Mouse (Mus musculus) midbrain, embryonic 14.5 days (tissue): ENCODE measurements around the gene Ankrd28. TPM values are rescaled to one million over a fixed set of nuclear protein-coding genes. Genes with fewer than 3 reads are reported as not detected.
A peak's percentile ranks its signal among the peaks of the same experiment; 100 is the strongest.

Source experiments
- ATAC-seq: fragments of 200-750 bp; cut with Nextera tagmentation; 2 replicates; pipeline ENCODE4 v1.8.0; 2017; ENCODE audit warnings: moderate number of reproducible peaks, moderate library complexity; ENCODE audit not compliant: low FRiP score, low TSS enrichment
- DNase-seq: peaks from one replicate; pipeline ENCODE4 v3.0.0-alpha.2; 2015
- H3K27ac ChIP-seq: fragments of 300-500 bp; sonication (generic); replicated peaks from 2 replicates; pipeline ENCODE4 v1.5.1; 2014; ENCODE audit warnings: mild to moderate bottlenecking, low read depth, low read length, moderate library complexity
- H3K27me3 ChIP-seq: fragments of 300-500 bp; sonication (generic); 2 replicates; pipeline ENCODE4 v1.6.1; 2014; ENCODE audit warnings: low read length, control low read depth, mixed read lengths; ENCODE audit not compliant: control insufficient read depth, insufficient read depth
- H3K36me3 ChIP-seq: fragments of 300-500 bp; sonication (generic); 2 replicates; pipeline ENCODE4 v1.6.1; 2014; ENCODE audit warnings: low read length, control low read depth; ENCODE audit not compliant: control insufficient read depth, insufficient read depth
- H3K4me1 ChIP-seq: fragments of 300-500 bp; sonication (generic); 2 replicates; pipeline ENCODE4 v1.6.1; 2014; ENCODE audit warnings: mild to moderate bottlenecking, antibody characterized with exemption, low read length, control low read depth; ENCODE audit not compliant: control insufficient read depth, insufficient read depth
- H3K4me2 ChIP-seq: fragments of 300-500 bp; sonication (generic); 2 replicates; pipeline ENCODE4 v1.6.1; 2014; ENCODE audit warnings: mild to moderate bottlenecking, low read length, moderate library complexity
- H3K4me3 ChIP-seq: fragments of 300-500 bp; sonication (generic); replicated peaks from 2 replicates; pipeline ENCODE4 v1.5.1; 2014; ENCODE audit warnings: low read depth, low read length
- H3K9ac ChIP-seq: fragments of 300-500 bp; sonication (generic); replicated peaks from 2 replicates; pipeline ENCODE4 v1.6.1; 2014; ENCODE audit warnings: mild to moderate bottlenecking, low read length, moderate library complexity
- H3K9me3 ChIP-seq: fragments of 300-500 bp; sonication (generic); 2 replicates; pipeline ENCODE4 v1.6.1; 2016; ENCODE audit warnings: low read length, control low read depth, mixed read lengths; ENCODE audit not compliant: control insufficient read depth
- WGBS: fragments of 180-500 bp; shearing (Covaris S2); extraction: QIAGEN DNeasy Blood & Tissue Kit; methylation state at CpG from one replicate; pipeline ENCODE4 v1.1.7; 2014; 5-methylcytosine and 5-hydroxymethylcytosine counted together
- polyA plus RNA-seq: library from polyadenylated mRNA; unstranded; fragments of >200 nt; fragmentation: Nextera tagmentation; extraction: Ambion mirVana; gene quantifications from 2 replicates; pipeline ENCODE4 v1.2.1, GENCODE M21; 2014

Gene Ankrd28
- polyA plus RNA-seq, 1 experiment from 2014 or later: 15.3 TPM

DNA sequence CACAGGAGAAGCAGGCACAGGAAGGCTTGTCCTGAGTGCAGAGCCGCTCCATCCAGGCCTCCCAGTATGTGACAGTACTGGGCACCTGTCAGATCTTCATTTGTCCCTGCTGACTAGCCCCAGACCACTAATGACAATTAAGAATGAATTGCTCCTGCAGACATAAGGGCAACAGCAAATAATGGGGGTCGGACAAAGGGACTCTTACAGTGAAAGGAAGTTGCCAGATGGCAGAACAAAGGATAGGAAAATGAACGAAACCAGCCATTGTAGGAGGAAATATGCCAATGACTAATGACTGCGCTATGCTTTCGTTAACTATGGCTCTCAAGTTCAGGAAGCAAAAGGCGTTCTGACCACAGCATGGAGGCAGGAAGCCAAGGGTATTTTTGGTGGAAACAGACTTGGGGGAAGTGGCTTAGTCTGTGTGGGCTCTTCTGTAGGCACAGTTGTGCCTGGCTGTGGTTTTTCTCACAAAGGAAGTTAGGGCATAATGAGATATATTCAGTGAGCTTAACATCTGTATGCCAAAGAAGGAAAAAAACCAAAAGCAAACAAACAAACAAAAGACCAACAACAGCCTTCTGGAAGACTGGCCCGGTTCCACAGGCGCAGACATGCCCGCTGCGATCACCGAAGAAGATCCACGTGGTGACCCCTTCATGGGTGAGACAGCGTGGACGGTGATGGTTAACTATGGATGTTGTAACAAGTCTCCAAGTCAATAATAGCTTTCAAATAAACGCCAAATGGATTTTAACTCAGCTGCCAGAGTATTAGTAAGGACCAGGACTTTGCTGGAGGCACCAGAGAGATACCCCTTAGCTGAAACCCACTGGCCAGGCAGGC is 160.6 kb downstream of the Ankrd28 start:
- 72% methylated on average over 15 of the region's 15 CpGs for WGBS
- H3K4me1 ChIP-seq: no peaks in the 10 kb centered on the region

DNA sequence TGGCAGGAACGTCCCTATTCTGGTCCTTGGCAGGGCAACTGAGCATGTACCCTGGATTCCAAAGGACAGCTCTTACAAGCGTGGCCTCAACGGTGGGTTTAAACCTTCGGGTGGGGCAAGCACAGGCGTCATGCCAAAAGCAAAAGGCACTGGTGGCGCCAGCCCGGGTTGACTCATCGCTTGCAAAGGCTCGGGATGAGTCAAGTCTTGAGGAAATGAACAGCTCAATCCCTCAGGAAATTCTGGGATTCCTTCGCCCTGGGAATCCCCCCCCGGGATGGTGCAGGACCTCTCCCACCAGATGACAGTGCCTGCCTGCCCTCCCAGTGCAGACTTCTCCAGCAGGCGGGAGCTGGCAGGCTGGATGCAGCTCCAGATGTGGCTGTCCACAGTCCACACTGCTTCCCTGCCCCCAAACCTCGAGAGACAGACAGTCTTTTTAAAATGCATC is 161.3 kb downstream of the Ankrd28 start:
- DNase-seq (no peak), ATAC-seq (no peak)
- H3K27me3 ChIP-seq: no peaks in the 10 kb centered on the region
- H3K27ac ChIP-seq: peak overlapping the region; percentile 42; the same call in 1 of the 2 replicates
- no peak overlapping the region for H3K9ac ChIP-seq
- H3K36me3 ChIP-seq: peaks cover 5% of the 10 kb centered on the region; the same call in 1 of the 2 replicates
- no peak overlapping the region for H3K4me2 ChIP-seq
- H3K4me1 ChIP-seq: peaks cover 5% of the 10 kb centered on the region; the same call in 1 of the 2 replicates
- H3K9me3 ChIP-seq: no peaks in the 10 kb centered on the region
- no peak overlapping the region for H3K4me3 ChIP-seq
- WGBS: 75% methylated on average over 13 of the region's 13 CpGs

More for the DNA sequence above, 160.6 kb downstream of the Ankrd28 start:
- ATAC-seq: no peak
- H3K4me3 ChIP-seq: no peak overlapping the region
- no peaks in the 10 kb centered on the region for H3K27me3 ChIP-seq
- H3K27ac ChIP-seq: peak overlapping the region; percentile 42; the same call in 1 of the 2 replicates
- H3K9me3 ChIP-seq: no peaks in the 10 kb centered on the region
- no peak overlapping the region for H3K4me2 ChIP-seq
- DNase-seq: peak; percentile 49
- H3K9ac ChIP-seq: no peak overlapping the region
- H3K36me3 ChIP-seq: peaks cover 5% of the 10 kb centered on the region; the same call in 1 of the 2 replicates

DNA sequence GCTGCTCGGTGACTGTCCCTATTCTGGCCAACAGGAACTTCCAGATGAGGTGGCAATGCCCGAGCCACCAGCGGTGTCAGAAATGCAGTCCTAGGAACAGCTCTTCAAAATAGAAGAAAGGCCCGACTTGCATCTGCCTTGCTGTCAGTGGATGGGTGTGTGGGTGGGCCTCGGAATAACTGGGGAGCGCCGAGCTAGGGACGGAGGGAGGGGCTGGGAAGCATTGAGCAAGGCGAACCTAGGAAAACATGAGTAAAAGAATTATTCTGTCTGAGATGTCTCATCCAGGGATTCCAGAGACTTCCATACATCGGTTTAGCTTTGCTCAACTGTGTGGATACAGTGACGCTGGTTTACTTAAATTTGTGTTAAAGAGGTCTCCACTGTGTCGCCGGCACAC is 162.1 kb downstream of the Ankrd28 start:
- WGBS: 90% methylated on average over 13 of the region's 13 CpGs
- ATAC-seq: no peak
- no peak overlapping the region for H3K9ac ChIP-seq

DNA sequence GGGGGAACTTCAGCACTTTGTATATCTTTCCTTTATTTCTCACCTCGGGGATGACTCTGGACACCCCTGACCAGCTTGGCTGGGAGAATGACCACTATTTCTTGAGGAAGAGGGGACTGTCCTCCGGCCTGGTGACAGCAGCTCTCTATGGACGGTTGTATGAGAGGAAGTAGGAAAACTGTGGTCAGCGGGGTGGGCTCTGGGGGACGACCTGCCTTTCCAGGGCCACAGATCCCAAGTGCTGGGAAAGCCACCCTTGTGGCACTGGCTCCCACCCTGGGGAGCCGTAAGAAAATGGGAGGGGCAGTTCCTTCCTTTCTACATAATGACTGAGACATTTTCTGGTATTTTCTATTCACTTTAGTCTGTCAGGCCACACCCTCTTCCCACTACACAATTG is 162.7 kb downstream of the Ankrd28 start:
- ATAC-seq: no peak
- H3K9ac ChIP-seq: no peak overlapping the region
- H3K27me3 ChIP-seq: no peaks in the 10 kb centered on the region
- peaks cover 10% of the 10 kb centered on the region for H3K4me1 ChIP-seq
- H3K4me2 ChIP-seq: no peak overlapping the region
- H3K9me3 ChIP-seq: no peaks in the 10 kb centered on the region
- H3K27ac ChIP-seq: no peak overlapping the region
- H3K4me3 ChIP-seq: no peak overlapping the region
- DNase-seq: no peak
- WGBS: 88% methylated on average over 6 of the region's 6 CpGs
- peaks cover 5% of the 10 kb centered on the region; the same call in 1 of the 2 replicates for H3K36me3 ChIP-seq

More for the DNA sequence above, 162.1 kb downstream of the Ankrd28 start:
- H3K4me2 ChIP-seq: no peak overlapping the region
- H3K36me3 ChIP-seq: peaks cover 5% of the 10 kb centered on the region; the same call in 1 of the 2 replicates
- DNase-seq: no peak
- H3K27ac ChIP-seq: no peak overlapping the region
- H3K4me3 ChIP-seq: no peak overlapping the region
- no peaks in the 10 kb centered on the region for H3K9me3 ChIP-seq
- peaks cover 5% of the 10 kb centered on the region; the same call in 1 of the 2 replicates for H3K4me1 ChIP-seq
- no peaks in the 10 kb centered on the region for H3K27me3 ChIP-seq

DNA sequence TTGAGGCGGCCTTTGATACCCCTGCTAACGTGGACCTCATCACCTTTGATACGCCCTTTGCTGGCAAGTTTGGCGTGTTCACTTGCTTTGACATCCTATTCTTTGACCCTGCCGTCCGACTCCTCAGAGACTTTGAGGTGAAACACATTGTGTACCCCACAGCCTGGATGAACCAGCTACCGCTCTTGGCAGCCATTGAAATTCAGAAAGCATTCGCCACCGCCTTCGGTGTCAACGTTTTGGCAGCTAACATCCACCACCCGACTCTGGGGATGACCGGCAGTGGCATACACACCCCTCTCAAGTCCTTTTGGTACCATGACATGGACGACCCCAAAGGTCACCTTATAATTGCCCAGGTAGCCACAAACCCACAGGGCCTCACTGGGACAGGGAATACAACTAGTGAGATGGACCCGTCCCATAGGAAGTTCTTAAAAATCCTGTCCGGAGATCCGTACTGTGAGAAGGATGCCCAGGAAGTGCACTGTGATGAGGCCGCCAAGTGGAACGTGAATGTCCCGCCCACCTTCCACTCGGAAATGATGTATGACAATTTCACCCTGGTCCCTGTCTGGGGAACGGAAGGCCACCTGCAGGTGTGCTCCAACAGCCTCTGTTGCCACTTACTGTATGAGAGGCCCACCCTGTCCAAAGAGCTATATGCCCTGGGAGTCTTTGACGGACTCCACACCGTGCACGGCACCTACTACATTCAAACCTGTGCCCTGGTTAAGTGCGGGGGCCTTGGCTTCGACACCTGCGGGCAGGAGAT is 163.3 kb downstream of the Ankrd28 start:
- 95% methylated on average over 28 of the region's 28 CpGs for WGBS
- ATAC-seq (no peak), DNase-seq (no peak)
- Histone ChIP-seq H3K9me3 (no peaks in the 10 kb centered on the region), H3K36me3 (peaks cover 5% of the 10 kb centered on the region; the same call in 1 of the 2 replicates), H3K27me3 (no peaks in the 10 kb centered on the region), H3K4me2 (no peak overlapping the region), H3K27ac (no peak overlapping the region), H3K4me3 (no peak overlapping the region), H3K4me1 (peaks cover 16% of the 10 kb centered on the region), H3K9ac (no peak overlapping the region)

DNA sequence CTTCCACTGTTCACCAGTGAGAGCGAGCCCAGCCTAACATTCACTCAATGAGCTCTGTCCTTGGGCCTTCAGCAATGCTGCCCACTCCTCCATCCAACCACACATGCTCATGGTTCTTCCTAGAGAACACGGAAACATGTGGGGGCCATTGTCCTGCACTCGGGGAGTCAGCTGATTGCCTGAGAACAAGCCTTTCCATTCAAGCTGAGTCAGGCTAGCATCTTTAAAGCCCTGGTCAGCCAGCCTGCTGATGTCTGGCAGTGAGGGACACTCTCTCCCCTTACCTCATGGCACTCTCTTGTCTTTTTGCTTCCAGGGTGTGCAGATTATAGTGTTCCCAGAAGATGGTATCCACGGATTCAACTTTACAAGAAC is 164.9 kb downstream of the Ankrd28 start:
- H3K27ac ChIP-seq: no peak overlapping the region
- no peak overlapping the region for H3K9ac ChIP-seq
- DNase-seq: no peak
- H3K4me2 ChIP-seq: no peak overlapping the region
- peaks cover 17% of the 10 kb centered on the region for H3K4me1 ChIP-seq
- no peaks in the 10 kb centered on the region for H3K9me3 ChIP-seq
- 86% methylated on average over 4 of the region's 4 CpGs for WGBS
- ATAC-seq: no peak
- no peak overlapping the region for H3K4me3 ChIP-seq
- H3K36me3 ChIP-seq: peaks cover 5% of the 10 kb centered on the region; the same call in 1 of the 2 replicates
- H3K27me3 ChIP-seq: no peaks in the 10 kb centered on the region

DNA sequence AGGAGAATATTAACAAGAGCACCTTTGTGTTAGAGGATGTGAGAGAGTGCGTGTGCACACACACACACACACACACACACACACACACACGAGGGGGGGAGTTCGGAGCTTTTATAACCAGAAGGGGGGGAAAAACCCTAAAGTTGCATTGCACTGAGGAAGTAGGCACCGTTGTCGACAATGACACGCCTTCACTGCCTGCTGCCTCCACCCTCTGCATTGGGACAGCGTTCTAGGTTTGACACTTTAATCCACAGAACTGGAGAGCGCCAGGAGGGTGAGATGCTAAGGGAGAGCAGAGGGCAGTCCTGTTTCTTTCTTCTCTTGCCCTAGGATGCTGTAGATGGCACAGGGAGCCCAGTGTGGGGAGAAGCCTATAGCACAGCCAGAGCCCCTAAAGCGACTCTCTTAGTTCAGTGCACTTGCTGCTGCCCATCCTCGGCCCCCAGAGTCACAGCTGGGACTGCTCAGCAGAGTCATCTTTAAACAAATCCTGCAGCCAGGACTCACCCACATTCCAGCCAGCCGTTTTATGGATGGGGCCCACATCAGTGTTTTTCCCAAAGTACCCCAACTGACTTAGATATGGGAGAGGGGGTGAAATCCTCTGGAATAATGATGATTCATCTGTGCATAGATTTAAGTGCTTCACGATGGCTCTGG is 165.4 kb downstream of the Ankrd28 start:
- Histone ChIP-seq H3K9me3 (no peaks in the 10 kb centered on the region), H3K4me1 (peaks cover 17% of the 10 kb centered on the region), H3K9ac (no peak overlapping the region), H3K36me3 (peaks cover 5% of the 10 kb centered on the region; the same call in 1 of the 2 replicates), H3K4me2 (no peak overlapping the region), H3K4me3 (no peak overlapping the region), H3K27me3 (no peaks in the 10 kb centered on the region), H3K27ac (0 out of 2 replicates have a peak overlapping the region, but pooled peaks have one; percentile 53)
- WGBS: 71% methylated on average over 12 of the region's 12 CpGs
- DNase-seq: no peak
- ATAC-seq: no peak
